Mouse (Mus musculus) kidney, adult 8-10 months (tissue): Measurements from ENCODE around the gene B3gnt6.

ENCODE experiments used
- DNase-seq, 2 experiments: peaks; one replicate each; pipeline ENCODE4 v3.0.0; 2022

The B3gnt6 gene

GRCm38 (mm10) chr7:98177071-98177485 is 22.2 kb downstream of the B3gnt6 start:
- no peak for DNase-seq

DNA sequence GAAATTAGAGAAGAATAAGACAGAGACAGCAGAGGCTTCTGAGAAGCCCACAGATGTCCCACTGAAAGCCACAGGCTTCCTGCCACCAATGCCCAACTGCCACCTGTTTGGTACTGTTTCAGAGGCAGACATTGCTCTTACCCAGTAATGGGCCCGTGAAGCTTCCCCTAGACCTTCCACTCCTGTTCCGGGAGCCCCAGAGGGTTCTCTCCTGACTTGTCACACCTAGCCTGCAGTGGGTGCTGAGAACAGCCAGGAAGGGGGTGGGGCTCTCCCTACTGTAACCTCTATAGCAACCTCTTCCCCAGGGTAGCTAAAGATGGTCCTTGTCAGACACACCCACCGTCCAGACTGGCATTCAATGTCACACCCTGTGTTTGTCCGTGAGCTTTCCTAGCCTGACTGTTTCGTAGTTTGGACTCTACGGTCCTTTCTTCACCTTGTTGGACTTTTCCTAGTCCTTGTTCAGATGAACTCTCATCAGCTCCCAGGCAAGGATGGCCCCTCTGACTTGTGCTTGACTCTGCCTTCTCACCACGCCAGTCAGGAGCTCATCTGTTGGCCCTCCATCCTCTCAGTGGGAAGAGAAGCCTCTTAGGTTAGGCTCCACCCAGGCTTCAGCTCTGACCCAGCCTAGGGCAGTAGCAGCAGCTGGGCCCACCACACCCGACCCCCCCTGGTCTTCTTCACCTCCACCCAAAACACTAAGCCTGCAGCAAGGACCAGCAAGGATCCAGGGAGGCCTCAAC is 22.8 kb downstream of the B3gnt6 start:
- DNase-seq = no peak

GRCm38 (mm10) chr7:98174883-98175755 is 24.2 kb downstream of the B3gnt6 start:
- DNase-seq = no peak

- no peak for DNase-seq
These were observed 25.9 kb downstream of the B3gnt6 start for GRCm38 (mm10) chr7:98173408-98173807.

- DNase-seq = no peak
These were observed 26.6 kb downstream of the B3gnt6 start for GRCm38 (mm10) chr7:98172661-98173060.

- no peak for DNase-seq
These were observed 27.9 kb downstream of the B3gnt6 start for GRCm38 (mm10) chr7:98171141-98172073.

- DNase-seq = no peak
These were observed 34.2 kb downstream of the B3gnt6 start for GRCm38 (mm10) chr7:98164999-98165528.

- no peak for DNase-seq
These were observed 34.8 kb downstream of the B3gnt6 start for GRCm38 (mm10) chr7:98164382-98164998.

DNA sequence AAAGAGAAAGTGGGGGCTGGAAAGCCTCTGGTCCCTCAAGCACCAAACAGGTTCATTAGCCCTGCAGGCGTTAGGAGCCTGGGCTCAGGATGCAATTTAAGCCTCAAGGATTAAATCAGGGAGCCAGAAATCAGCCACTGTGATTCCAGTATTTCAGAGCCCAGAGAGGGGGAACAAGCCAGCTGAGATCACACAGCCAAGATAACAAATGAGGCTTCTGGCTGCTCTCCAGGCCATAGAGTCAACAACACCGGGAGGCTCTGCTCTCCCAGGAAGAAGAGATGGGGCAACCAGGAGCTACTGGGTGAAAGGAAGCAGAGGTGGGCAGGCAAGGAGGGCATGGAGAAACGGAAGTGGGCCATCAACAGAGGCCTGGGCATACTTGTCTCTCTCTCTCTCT is 35.6 kb downstream of the B3gnt6 start:
- no peak for DNase-seq

GRCm38 (mm10) chr7:98162239-98162638 is 37.0 kb downstream of the B3gnt6 start:
- DNase-seq = no peak

GRCm38 (mm10) chr7:98160041-98160740 is 39.1 kb downstream of the B3gnt6 start:
- no peak for DNase-seq

DNA sequence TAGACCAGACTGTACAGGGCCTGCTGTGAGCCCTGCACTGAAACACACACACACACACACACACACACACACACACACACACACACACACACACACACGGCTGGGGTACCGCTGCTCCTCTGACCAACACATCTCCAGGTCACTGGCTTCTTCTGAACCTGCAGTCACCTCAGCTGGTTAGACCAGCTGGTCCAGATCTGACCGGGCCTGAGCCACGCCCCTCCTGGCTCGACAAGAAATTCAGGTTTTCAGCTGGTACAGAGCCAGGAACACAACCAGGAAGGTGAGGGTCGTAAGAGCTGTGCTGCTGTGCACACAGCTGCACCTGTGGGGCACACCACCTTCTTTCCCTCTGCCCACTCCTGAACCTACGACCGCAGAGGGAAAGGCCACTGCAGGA is 40.8 kb downstream of the B3gnt6 start:
- DNase-seq = peak; percentile 75 to 88

DNA sequence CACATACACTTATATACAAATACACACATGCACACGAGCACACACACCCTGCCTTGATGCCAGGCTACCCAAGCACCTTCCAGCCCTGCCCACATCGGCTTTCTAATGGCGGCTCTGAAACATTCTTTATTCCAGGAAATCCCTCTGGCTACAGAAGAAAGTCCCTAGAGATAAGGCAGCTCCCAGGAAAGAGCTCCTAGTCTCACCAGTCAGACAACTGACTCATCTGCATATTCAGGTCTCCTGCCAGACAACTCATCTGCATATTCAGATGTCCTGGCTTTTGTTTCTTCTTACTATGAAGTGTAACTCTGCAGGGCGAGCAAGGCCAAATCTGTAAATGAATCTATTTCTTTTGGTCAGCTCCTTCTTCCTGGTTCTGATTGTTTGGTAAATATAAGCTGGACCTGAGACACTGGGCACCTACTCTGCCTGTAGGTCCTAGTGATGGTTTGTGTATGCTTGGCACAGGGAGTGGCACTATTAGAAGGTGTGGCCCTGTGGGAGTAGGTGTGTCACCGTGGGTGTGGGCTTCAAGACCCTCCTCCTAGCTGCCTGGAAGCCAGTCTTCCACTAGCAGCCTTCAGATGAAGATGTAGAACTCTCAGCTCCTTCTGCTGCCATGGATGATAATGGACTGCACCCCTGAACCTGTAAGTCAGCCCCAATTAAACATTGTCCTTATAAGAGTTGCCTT is 41.5 kb downstream of the B3gnt6 start:
- no peak for DNase-seq

GRCm38 (mm10) chr7:98156280-98156665 is 43.0 kb downstream of the B3gnt6 start:
- DNase-seq = no peak

- peak; percentile 55 to 74 for DNase-seq
These were observed 43.6 kb downstream of the B3gnt6 start for GRCm38 (mm10) chr7:98155546-98156279.

DNA sequence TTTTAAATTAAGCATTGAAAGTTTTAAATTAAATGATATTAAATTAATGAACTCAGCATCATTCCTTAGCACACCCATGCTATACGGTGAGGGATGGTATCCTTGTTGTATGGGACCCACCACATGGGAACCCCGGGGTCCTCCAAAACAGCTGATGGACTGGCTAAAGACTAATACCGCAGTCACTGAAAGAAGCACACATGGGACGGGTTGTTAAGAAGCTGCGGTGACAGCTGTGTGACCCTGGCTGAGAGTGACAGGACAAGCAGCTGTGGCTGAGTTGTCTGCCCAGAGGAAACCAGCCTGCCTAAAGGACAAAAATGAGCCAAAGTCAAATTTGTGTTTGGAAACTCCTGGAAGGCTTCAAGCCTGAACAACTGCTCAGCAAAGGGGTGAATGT is 45.4 kb downstream of the B3gnt6 start:
- no peak for DNase-seq

DNA sequence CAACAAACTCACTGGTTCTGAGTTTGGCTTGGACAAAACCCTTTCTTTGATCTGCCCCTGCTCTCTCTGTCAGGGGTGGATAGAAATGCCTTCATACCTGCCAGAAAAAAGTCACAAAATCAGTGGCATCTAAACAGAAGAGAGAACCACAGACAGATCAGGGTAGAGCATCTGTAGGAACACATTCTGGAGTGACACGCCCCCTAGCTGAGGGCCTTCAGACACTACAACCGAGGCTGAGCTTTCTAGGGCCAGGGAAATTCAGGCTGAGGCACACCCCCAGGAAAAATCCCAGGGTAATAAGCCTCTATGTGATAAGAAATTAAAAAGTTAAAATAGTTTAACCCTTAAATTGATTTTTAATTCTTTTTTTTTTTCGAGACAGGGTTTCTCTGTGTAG is 45.9 kb downstream of the B3gnt6 start:
- DNase-seq = no peak

- no peak for DNase-seq
These were observed 46.9 kb downstream of the B3gnt6 start for GRCm38 (mm10) chr7:98152400-98152799.

GRCm38 (mm10) chr7:98150525-98150924 is 48.8 kb downstream of the B3gnt6 start:
- DNase-seq = no peak

DNA sequence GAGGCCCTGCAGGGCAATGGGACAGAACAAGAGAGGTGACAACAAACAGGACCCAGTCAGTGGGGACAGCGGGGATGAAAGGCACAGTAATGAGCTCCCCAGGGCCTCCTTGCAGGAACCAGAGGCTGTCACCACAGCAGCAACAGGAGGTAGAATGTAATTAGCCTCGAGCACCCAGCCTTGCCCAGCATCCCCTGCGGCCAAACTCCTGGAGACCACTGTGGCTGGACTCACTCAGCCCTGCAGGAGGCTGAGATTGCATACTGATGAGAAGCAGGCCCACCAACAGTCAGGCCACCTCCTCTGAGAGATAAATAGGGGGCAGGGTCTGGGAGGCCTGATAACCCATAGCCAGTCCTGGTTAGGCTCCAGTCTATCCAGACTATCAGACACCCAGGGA is 49.5 kb downstream of the B3gnt6 start:
- no peak for DNase-seq
